Mouse (Mus musculus) liver, embryonic 14.5 days (tissue): ENCODE measurements around the gene Dot1l.

Experiments
- CTCF ChIP-seq: IDR thresholded peaks from 2 replicates; pipeline ENCODE4 v1.5.1; 2016; ENCODE audit warnings: antibody characterized with exemption, low read depth, control low read depth
- EP300 ChIP-seq: IDR thresholded peaks from 2 replicates; pipeline ENCODE4 v1.6.1; 2016; ENCODE audit warnings: antibody characterized with exemption, low read depth

DNA sequence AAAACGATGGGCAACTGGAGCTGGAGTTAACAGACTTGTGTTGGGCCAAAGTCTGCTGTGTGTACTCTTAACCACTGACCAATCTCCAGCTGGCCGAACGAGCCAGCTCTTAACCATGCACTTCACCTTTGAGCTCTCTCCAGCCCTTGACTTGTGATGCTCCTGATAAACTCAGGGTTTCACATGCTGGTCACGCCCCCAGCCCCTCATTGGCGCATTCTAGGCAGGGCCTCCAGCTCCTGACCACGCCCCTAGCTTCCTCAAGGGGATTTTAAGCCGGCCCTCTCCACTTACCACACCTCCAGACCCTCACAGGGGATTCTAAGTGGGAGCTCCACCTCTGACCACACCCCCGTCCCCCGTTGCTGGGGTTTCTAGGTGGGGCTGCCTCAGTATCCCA, 76.1 kb downstream of the Dot1l start:
- TF ChIP-seq EP300: no peak
- TF ChIP-seq CTCF: no peak
